Mouse (Mus musculus): Measurements from ENCODE around the gene Rpl11. TPM values are rescaled to one million over a fixed set of nuclear protein-coding genes. Genes with fewer than 3 reads are reported as not detected.

The Rpl11 gene
- polyA plus RNA-seq, 1 experiment from 2014 or later = 535 TPM

GRCm38 (mm10) chr4:136087261-136087660, 34.0 kb upstream of the Rpl11 start:
- Histone ChIP-seq H3K9me3 (replicated peaks; ENCODE audit: low read length) (no peaks in the 10 kb centered on the region), H3K27ac (no peak overlapping the region), H3K4me3 (replicated peaks; ENCODE audit: low read depth, low read length) (no peak overlapping the region), H3K4me1 (replicated peaks; ENCODE audit: insufficient read depth, low read length) (peaks cover 9% of the 10 kb centered on the region; the same call in 1 of the 2 replicates), H3K4me2 (ENCODE audit: low read length) (no peak overlapping the region), H3K27me3 (ENCODE audit: insufficient read depth, low read length) (no peaks in the 10 kb centered on the region), H3K36me3 (ENCODE audit: insufficient read depth, low read length) (no peaks in the 10 kb centered on the region), H3K9ac (ENCODE audit: low read depth, low read length) (no peak overlapping the region)
- ATAC-seq (replicated peaks; ENCODE audit: low FRiP score, low read depth) (no peak), DNase-seq (ENCODE audit: low spot score) (no peak)
- 80% methylated on average over 5 of the region's 5 CpGs for WGBS
- no peak for TF ChIP-seq CTCF (IDR thresholded peaks at IDR 0.05; ENCODE audit: low read depth)

GRCm38 (mm10) chr4:136084840-136085239, 31.6 kb upstream of the Rpl11 start:
- no peak overlapping the region for H3K27ac ChIP-seq
- 92% methylated on average over 11 of the region's 11 CpGs for WGBS
- no peaks in the 10 kb centered on the region for H3K9me3 ChIP-seq (replicated peaks; ENCODE audit: low read length)
- H3K36me3 ChIP-seq (ENCODE audit: insufficient read depth, low read length) = no peaks in the 10 kb centered on the region
- peaks cover 9% of the 10 kb centered on the region; the same call in 1 of the 2 replicates for H3K27me3 ChIP-seq (ENCODE audit: insufficient read depth, low read length)
- no peak overlapping the region for H3K4me3 ChIP-seq (replicated peaks; ENCODE audit: low read depth, low read length)
- H3K9ac ChIP-seq (ENCODE audit: low read depth, low read length) = no peak overlapping the region
- ATAC-seq (replicated peaks; ENCODE audit: low FRiP score, low read depth) (no peak), DNase-seq (ENCODE audit: low spot score) (no peak)
- peaks cover 18% of the 10 kb centered on the region for H3K4me1 ChIP-seq (replicated peaks; ENCODE audit: insufficient read depth, low read length)
- no peak overlapping the region for H3K4me2 ChIP-seq (ENCODE audit: low read length)
- no peak for TF ChIP-seq CTCF (IDR thresholded peaks at IDR 0.05; ENCODE audit: low read depth)

GRCm38 (mm10) chr4:136083269-136084105, 30.3 kb upstream of the Rpl11 start:
- 60% methylated on average over 18 of the region's 19 CpGs for WGBS
- H3K9me3 ChIP-seq (replicated peaks; ENCODE audit: low read length) = no peaks in the 10 kb centered on the region
- no peak for TF ChIP-seq CTCF (IDR thresholded peaks at IDR 0.05; ENCODE audit: low read depth)
- DNase-seq (ENCODE audit: low spot score) (peak; percentile 58), ATAC-seq (replicated peaks; ENCODE audit: low FRiP score, low read depth) (no peak)
- H3K4me3 ChIP-seq (replicated peaks; ENCODE audit: low read depth, low read length) = no peak overlapping the region
- H3K4me2 ChIP-seq (ENCODE audit: low read length) = no peak overlapping the region
- no peaks in the 10 kb centered on the region for H3K36me3 ChIP-seq (ENCODE audit: insufficient read depth, low read length)
- no peak overlapping the region for H3K27ac ChIP-seq
- peaks cover 9% of the 10 kb centered on the region; the same call in 1 of the 2 replicates for H3K27me3 ChIP-seq (ENCODE audit: insufficient read depth, low read length)
- H3K4me1 ChIP-seq (replicated peaks; ENCODE audit: insufficient read depth, low read length) = peaks cover 13% of the 10 kb centered on the region
- no peak overlapping the region for H3K9ac ChIP-seq (ENCODE audit: low read depth, low read length)

- Histone ChIP-seq H3K36me3 (ENCODE audit: insufficient read depth, low read length) (no peaks in the 10 kb centered on the region), H3K4me2 (ENCODE audit: low read length) (peak overlapping the region; percentile 57), H3K27me3 (ENCODE audit: insufficient read depth, low read length) (peaks cover 9% of the 10 kb centered on the region; the same call in 1 of the 2 replicates), H3K4me3 (replicated peaks; ENCODE audit: low read depth, low read length) (peak overlapping the region; percentile 17), H3K4me1 (replicated peaks; ENCODE audit: insufficient read depth, low read length) (peaks cover 13% of the 10 kb centered on the region), H3K9ac (ENCODE audit: low read depth, low read length) (0 out of 2 replicates have a peak overlapping the region, but pooled peaks have one; percentile 35), H3K9me3 (replicated peaks; ENCODE audit: low read length) (no peaks in the 10 kb centered on the region), H3K27ac (no peak overlapping the region)
- peak; percentile 7; the same call in 1 of the 2 replicates for TF ChIP-seq CTCF (IDR thresholded peaks at IDR 0.05; ENCODE audit: low read depth)
- no peak; the same call in 1 of the 2 replicates for ATAC-seq (replicated peaks; ENCODE audit: low FRiP score, low read depth)
- DNase-seq (ENCODE audit: low spot score) = no peak
- 3% methylated on average over 22 of the region's 28 CpGs for WGBS
Observed at GRCm38 (mm10) chr4:136081729-136082128, 28.5 kb upstream of the Rpl11 start.

GRCm38 (mm10) chr4:136078649-136079048, 25.4 kb upstream of the Rpl11 start:
- WGBS = 69% methylated on average over 2 of the region's 2 CpGs
- no peaks in the 10 kb centered on the region for H3K36me3 ChIP-seq (ENCODE audit: insufficient read depth, low read length)

GRCm38 (mm10) chr4:136076776-136077538, 23.7 kb upstream of the Rpl11 start:
- Histone ChIP-seq H3K4me1 (replicated peaks; ENCODE audit: insufficient read depth, low read length) (peaks cover 6% of the 10 kb centered on the region; the same call in 1 of the 2 replicates), H3K4me3 (replicated peaks; ENCODE audit: low read depth, low read length) (no peak overlapping the region), H3K9me3 (replicated peaks; ENCODE audit: low read length) (no peaks in the 10 kb centered on the region), H3K36me3 (ENCODE audit: insufficient read depth, low read length) (no peaks in the 10 kb centered on the region), H3K27ac (no peak overlapping the region), H3K4me2 (ENCODE audit: low read length) (no peak overlapping the region), H3K9ac (ENCODE audit: low read depth, low read length) (no peak overlapping the region), H3K27me3 (ENCODE audit: insufficient read depth, low read length) (peaks cover 9% of the 10 kb centered on the region; the same call in 1 of the 2 replicates)
- 53% methylated on average over 14 of the region's 15 CpGs for WGBS
- no peak for TF ChIP-seq CTCF (IDR thresholded peaks at IDR 0.05; ENCODE audit: low read depth)
- no peak for DNase-seq (ENCODE audit: low spot score)
- ATAC-seq (replicated peaks; ENCODE audit: low FRiP score, low read depth) = no peak

More at GRCm38 (mm10) chr4:136078649-136079048, 25.4 kb upstream of the Rpl11 start:
- H3K4me2 ChIP-seq (ENCODE audit: low read length) = no peak overlapping the region
- peaks cover 13% of the 10 kb centered on the region for H3K4me1 ChIP-seq (replicated peaks; ENCODE audit: insufficient read depth, low read length)
- ATAC-seq (replicated peaks; ENCODE audit: low FRiP score, low read depth) (no peak), DNase-seq (ENCODE audit: low spot score) (no peak)
- peaks cover 9% of the 10 kb centered on the region; the same call in 1 of the 2 replicates for H3K27me3 ChIP-seq (ENCODE audit: insufficient read depth, low read length)
- H3K4me3 ChIP-seq (replicated peaks; ENCODE audit: low read depth, low read length) = no peak overlapping the region
- H3K9me3 ChIP-seq (replicated peaks; ENCODE audit: low read length) = no peaks in the 10 kb centered on the region
- TF ChIP-seq CTCF (IDR thresholded peaks at IDR 0.05; ENCODE audit: low read depth) = no peak
- H3K9ac ChIP-seq (ENCODE audit: low read depth, low read length) = no peak overlapping the region
- H3K27ac ChIP-seq = no peak overlapping the region

All from kidney, postnatal 0 days (tissue).